Comparison of ENCODE assay signal across 9 mouse cellular contexts in the genomic region with DNA sequence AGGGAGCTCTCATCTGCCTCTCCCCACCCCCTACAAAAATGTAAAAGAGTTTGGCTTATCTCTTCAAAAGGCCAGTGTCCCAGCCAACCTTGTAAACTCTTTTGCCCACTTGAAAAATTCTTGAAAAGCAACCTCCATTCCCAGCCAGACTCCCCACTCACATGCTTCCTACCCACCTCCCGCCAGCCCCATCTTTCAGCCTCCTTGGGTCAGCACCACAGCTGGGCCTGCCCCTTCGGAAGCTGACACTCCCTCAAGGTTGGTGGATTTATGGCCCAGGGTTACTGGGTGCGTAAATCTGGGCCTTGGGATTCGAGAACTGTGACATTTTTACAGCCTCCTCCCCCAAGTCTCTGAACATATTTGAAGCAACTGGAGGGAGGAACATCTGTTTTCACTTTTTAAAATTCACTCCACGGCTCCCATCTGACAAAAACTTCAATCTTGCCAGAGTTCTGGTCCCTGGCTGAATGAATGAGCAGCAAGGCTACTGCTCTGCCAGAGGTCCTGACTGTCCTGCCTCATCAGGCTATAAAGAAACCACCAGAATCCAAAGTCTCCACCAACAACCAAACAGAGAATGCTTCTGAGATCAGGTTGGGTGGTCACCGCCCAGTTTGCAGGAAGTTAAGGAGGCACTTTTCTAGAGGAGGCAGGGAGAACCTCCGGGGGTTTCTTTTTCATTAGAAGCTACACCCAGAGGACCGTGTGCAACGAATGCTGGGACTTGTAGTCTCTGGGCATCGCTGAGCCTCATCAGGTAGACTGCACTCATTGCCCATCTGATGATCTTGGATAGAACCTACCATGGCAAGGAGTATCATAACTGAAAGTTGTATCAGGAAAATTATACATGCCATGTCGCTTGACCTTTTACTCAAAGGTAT.
DNase-seq lines count a peak whose midpoint lies in the region; ATAC-seq and TF ChIP-seq lines count a peak whose summit lies in the region.
"Had no signal": no experiment of that assay in that cellular context is flagged by ENCODE, and none has a peak within 500 bp of the region (broad histone marks: within the 10 kb centered on the region; RNA-seq: fewer than 3 reads in every experiment).

No protein-coding gene starts in this region.

- no peak for DNase-seq in kidney, postnatal 36 days
- DNase-seq in adrenal gland, adult 2 months, result peak; percentile 87
- DNase-seq in lung, postnatal 0 days (ENCODE audit: low spot score), result peak; percentile 78
- no peak for DNase-seq in right cerebral cortex, postnatal 14 days

- H3K4me1 ChIP-seq in kidney, embryonic 14.5 days (ENCODE audit: control insufficient read depth, insufficient read depth, low read length), result peaks cover 17% of the 10 kb centered on the region
- H3K4me1 ChIP-seq in embryonic facial prominence, embryonic 15.5 days, result peaks cover 9% of the 10 kb centered on the region
- H3K4me1 ChIP-seq in lung, postnatal 0 days (ENCODE audit: insufficient read depth, low read depth, low read length), result peaks cover 6% of the 10 kb centered on the region
- no peaks in the 10 kb centered on the region for H3K4me1 ChIP-seq in midbrain, embryonic 15.5 days
- no peaks in the 10 kb centered on the region for H3K4me1 ChIP-seq in heart, embryonic 11.5 days (ENCODE audit: control insufficient read depth, insufficient read depth, low read length)

- no peak overlapping the region for H3K9ac ChIP-seq in kidney, embryonic 14.5 days (ENCODE audit: low read depth, low read length)
- H3K9ac ChIP-seq in embryonic facial prominence, embryonic 15.5 days, result no peak overlapping the region
- no peak overlapping the region for H3K9ac ChIP-seq in lung, postnatal 0 days (replicated peaks; ENCODE audit: low read depth)
- H3K9ac ChIP-seq in midbrain, embryonic 15.5 days, result no peak overlapping the region
- H3K9ac ChIP-seq in heart, embryonic 11.5 days (ENCODE audit: low read depth, low read length), result no peak overlapping the region

- peak overlapping the region; percentile 74 for H3K27ac ChIP-seq in kidney, embryonic 14.5 days (ENCODE audit: low read depth, low read length)
- peak overlapping the region; percentile 70 for H3K27ac ChIP-seq in embryonic facial prominence, embryonic 15.5 days (replicated peaks)
- peak overlapping the region; percentile 76 for H3K27ac ChIP-seq in lung, postnatal 0 days (ENCODE audit: low read length)
- no peak overlapping the region for H3K27ac ChIP-seq in midbrain, embryonic 15.5 days
- no peak overlapping the region for H3K27ac ChIP-seq in heart, embryonic 11.5 days (ENCODE audit: low read depth, low read length)

- no peaks in the 10 kb centered on the region for H3K9me3 ChIP-seq in kidney, embryonic 14.5 days (ENCODE audit: control insufficient read depth, low read length)
- H3K9me3 ChIP-seq in embryonic facial prominence, embryonic 15.5 days (replicated peaks), result no peaks in the 10 kb centered on the region
- H3K9me3 ChIP-seq in lung, postnatal 0 days (ENCODE audit: low read length), result no peaks in the 10 kb centered on the region
- H3K9me3 ChIP-seq in midbrain, embryonic 15.5 days, result no peaks in the 10 kb centered on the region
- H3K9me3 ChIP-seq in heart, embryonic 11.5 days (replicated peaks; ENCODE audit: control insufficient read depth, low read length), result no peaks in the 10 kb centered on the region
- H3K9me3 ChIP-seq: megakaryocyte, embryonic 14.5 days had no signal

- peak; percentile 95 for TF ChIP-seq EP300 in lung, postnatal 0 days (IDR thresholded peaks at IDR 0.05)

- peak overlapping the region; percentile 9 for H3K4me2 ChIP-seq in kidney, embryonic 14.5 days (replicated peaks; ENCODE audit: low read depth, low read length)
- no peak overlapping the region for H3K4me2 ChIP-seq in embryonic facial prominence, embryonic 15.5 days (replicated peaks)
- H3K4me2 ChIP-seq in lung, postnatal 0 days (replicated peaks; ENCODE audit: low read depth, low read length), result no peak overlapping the region
- no peak overlapping the region for H3K4me2 ChIP-seq in midbrain, embryonic 15.5 days
- no peak overlapping the region for H3K4me2 ChIP-seq in heart, embryonic 11.5 days

- WGBS in kidney, embryonic 14.5 days, result 27% methylated on average over 11 of the region's 11 CpGs
- WGBS in embryonic facial prominence, embryonic 15.5 days, result 52% methylated on average over 11 of the region's 11 CpGs
- WGBS in lung, postnatal 0 days, result 45% methylated on average over 11 of the region's 11 CpGs
- 82% methylated on average over 11 of the region's 11 CpGs for WGBS in midbrain, embryonic 15.5 days
- WGBS in heart, embryonic 11.5 days (ENCODE audit: insufficient replicate concordance), result 65% methylated on average over 11 of the region's 11 CpGs

- no peaks in the 10 kb centered on the region for H3K36me3 ChIP-seq in kidney, embryonic 14.5 days (ENCODE audit: control insufficient read depth, insufficient read depth, low read length)
- H3K36me3 ChIP-seq in embryonic facial prominence, embryonic 15.5 days, result no peaks in the 10 kb centered on the region
- H3K36me3 ChIP-seq in lung, postnatal 0 days (ENCODE audit: insufficient read depth, low read length), result no peaks in the 10 kb centered on the region
- H3K36me3 ChIP-seq in midbrain, embryonic 15.5 days (replicated peaks), result no peaks in the 10 kb centered on the region
- H3K36me3 ChIP-seq in heart, embryonic 11.5 days (ENCODE audit: control insufficient read depth, insufficient read depth, low read length), result no peaks in the 10 kb centered on the region

- ATAC-seq in kidney, embryonic 14.5 days (ENCODE audit: low FRiP score, low TSS enrichment), result peak; percentile 95
- ATAC-seq in embryonic facial prominence, embryonic 15.5 days (ENCODE audit: insufficient number of reproducible peaks, low FRiP score, low TSS enrichment, low read depth), result no peak
- ATAC-seq in lung, postnatal 0 days, result peak; percentile 62
- ATAC-seq in midbrain, embryonic 15.5 days (replicated peaks), result no peak
- ATAC-seq in heart, embryonic 11.5 days (replicated peaks; ENCODE audit: insufficient number of reproducible peaks, low FRiP score, low TSS enrichment), result no peak

- no peak overlapping the region for H3K4me3 ChIP-seq in kidney, embryonic 14.5 days (ENCODE audit: low read length)
- H3K4me3 ChIP-seq in embryonic facial prominence, embryonic 15.5 days (replicated peaks), result no peak overlapping the region
- no peak overlapping the region for H3K4me3 ChIP-seq in lung, postnatal 0 days (ENCODE audit: low read depth, low read length)
- H3K4me3 ChIP-seq in midbrain, embryonic 15.5 days, result no peak overlapping the region
- no peak overlapping the region for H3K4me3 ChIP-seq in heart, embryonic 11.5 days (ENCODE audit: low read depth, low read length)
- H3K4me3 ChIP-seq: megakaryocyte, embryonic 14.5 days had no signal

- H3K27me3 ChIP-seq in kidney, embryonic 14.5 days (ENCODE audit: control insufficient read depth, insufficient read depth, low read length), result no peaks in the 10 kb centered on the region
- no peaks in the 10 kb centered on the region for H3K27me3 ChIP-seq in embryonic facial prominence, embryonic 15.5 days
- H3K27me3 ChIP-seq in lung, postnatal 0 days (replicated peaks; ENCODE audit: insufficient read depth, low read length), result no peaks in the 10 kb centered on the region
- H3K27me3 ChIP-seq in midbrain, embryonic 15.5 days (replicated peaks), result no peaks in the 10 kb centered on the region
- no peaks in the 10 kb centered on the region for H3K27me3 ChIP-seq in heart, embryonic 11.5 days (ENCODE audit: control insufficient read depth, insufficient read depth, low read length)

- TF ChIP-seq CTCF in lung, postnatal 0 days (IDR thresholded peaks at IDR 0.05), result no peak

Comparison
In these comparisons a context has a peak if more than half of its experiments do, and no peak if none do; other contexts are left out.
1. ATAC-seq: peak in kidney, embryonic 14.5 days (single experiment) and lung, postnatal 0 days (single experiment); none in embryonic facial prominence, embryonic 15.5 days (single experiment), midbrain, embryonic 15.5 days (single experiment) and heart, embryonic 11.5 days (single experiment).
2. H3K27ac ChIP-seq: peak in kidney, embryonic 14.5 days (single experiment), embryonic facial prominence, embryonic 15.5 days (single experiment) and lung, postnatal 0 days (single experiment); none in midbrain, embryonic 15.5 days (single experiment) and heart, embryonic 11.5 days (single experiment).
3. DNase-seq: peak in adrenal gland, adult 2 months (single experiment) and lung, postnatal 0 days (single experiment); none in kidney, postnatal 36 days (0 of 2) and right cerebral cortex, postnatal 14 days (single experiment).